Mouse (Mus musculus) midbrain, embryonic 15.5 days (tissue): ENCODE results near the gene Aatk. TPM values are rescaled to one million over a fixed set of nuclear protein-coding genes. Genes with fewer than 3 reads are reported as not detected.
A peak's percentile ranks its signal among the peaks of the same experiment; 100 is the strongest.

Experiments
- ATAC-seq: fragments of 200-750 bp; cut with Nextera tagmentation; replicated peaks from 2 replicates; pipeline ENCODE4 v1.8.0; 2017; ENCODE audit warnings: moderate TSS enrichment
- H3K27ac ChIP-seq: fragments of 300-500 bp; sonication (generic); 2 replicates; pipeline ENCODE4 v1.5.1; 2015; ENCODE audit warnings: mild to moderate bottlenecking, inconsistent platforms
- H3K27me3 ChIP-seq: fragments of 300-500 bp; sonication (generic); replicated peaks from 2 replicates; pipeline ENCODE4 v1.6.1; 2015; ENCODE audit warnings: inconsistent platforms
- H3K36me3 ChIP-seq: fragments of 300-500 bp; sonication (generic); replicated peaks from 2 replicates; pipeline ENCODE4 v1.6.1; 2015; ENCODE audit warnings: inconsistent platforms
- H3K4me1 ChIP-seq: fragments of 300-500 bp; sonication (generic); 2 replicates; pipeline ENCODE4 v1.6.1; 2015; ENCODE audit warnings: inconsistent platforms
- H3K4me2 ChIP-seq: fragments of 300-500 bp; sonication (generic); 2 replicates; pipeline ENCODE4 v1.6.1; 2015; ENCODE audit warnings: inconsistent platforms, mild to moderate bottlenecking, moderate library complexity
- H3K4me3 ChIP-seq: fragments of 300-500 bp; sonication (generic); 2 replicates; pipeline ENCODE4 v1.5.1; 2015; ENCODE audit warnings: mild to moderate bottlenecking, inconsistent platforms
- H3K9ac ChIP-seq: fragments of 300-500 bp; sonication (generic); 2 replicates; pipeline ENCODE4 v1.6.1; 2015; ENCODE audit warnings: mild to moderate bottlenecking, inconsistent platforms
- H3K9me3 ChIP-seq: fragments of 300-500 bp; sonication (generic); 2 replicates; pipeline ENCODE4 v1.6.1; 2016; ENCODE audit warnings: inconsistent platforms
- WGBS: fragments of 180-500 bp; shearing (Covaris S2); methylation state at CpG from one replicate; pipeline ENCODE4 v1.1.7; 2015; ENCODE audit warnings: mixed read lengths; 5-methylcytosine and 5-hydroxymethylcytosine counted together
- polyA plus RNA-seq: library from polyadenylated mRNA; unstranded; fragments of >200 nt; fragmentation: Nextera tagmentation; extraction: Ambion mirVana; gene quantifications from 2 replicates; pipeline ENCODE4 v1.2.1, GENCODE M21; 2015

Gene Aatk
- polyA plus RNA-seq, 1 experiment from 2014 or later = 45.3 TPM

- Histone ChIP-seq H3K4me2 (no peak overlapping the region), H3K36me3 (0 out of 2 replicates have a peak, but pooled peaks cover 5% of the 10 kb centered on the region), H3K27me3 (no peaks in the 10 kb centered on the region), H3K27ac (no peak overlapping the region), H3K4me3 (no peak overlapping the region), H3K9ac (no peak overlapping the region), H3K4me1 (peaks cover 6% of the 10 kb centered on the region; the same call in 1 of the 2 replicates), H3K9me3 (no peaks in the 10 kb centered on the region)
- WGBS = 83% methylated on average over 16 of the region's 16 CpGs
- ATAC-seq = no peak
Observed at GRCm38 (mm10) chr11:119997351-119997750, 49.6 kb downstream of the Aatk start.

- Histone ChIP-seq H3K27me3 (no peaks in the 10 kb centered on the region), H3K9me3 (no peaks in the 10 kb centered on the region), H3K4me3 (no peak overlapping the region), H3K4me1 (peaks cover 26% of the 10 kb centered on the region), H3K4me2 (peak overlapping the region; percentile 29), H3K36me3 (no peaks in the 10 kb centered on the region), H3K9ac (no peak overlapping the region), H3K27ac (no peak overlapping the region)
- ATAC-seq = peak; percentile 65
- WGBS = 16% methylated on average over 10 of the region's 10 CpGs
Observed at GRCm38 (mm10) chr11:119991338-119991678, 55.7 kb downstream of the Aatk start.

GRCm38 (mm10) chr11:119990658-119991337 lies 56.2 kb downstream of the Aatk start:
- 52% methylated on average over 10 of the region's 10 CpGs for WGBS
- peak overlapping the region; percentile 29 for H3K4me2 ChIP-seq
- H3K9ac ChIP-seq = no peak overlapping the region
- ATAC-seq = no peak; the same call in 1 of the 2 replicates
- no peaks in the 10 kb centered on the region for H3K36me3 ChIP-seq
- no peaks in the 10 kb centered on the region for H3K9me3 ChIP-seq
- peaks cover 26% of the 10 kb centered on the region for H3K4me1 ChIP-seq
- H3K4me3 ChIP-seq = no peak overlapping the region
- no peaks in the 10 kb centered on the region for H3K27me3 ChIP-seq
- H3K27ac ChIP-seq = no peak overlapping the region

- 0 out of 2 replicates have a peak overlapping the region, but pooled peaks have one; percentile 5 for H3K27ac ChIP-seq
- H3K27me3 ChIP-seq = no peaks in the 10 kb centered on the region
- peak; percentile 32; the same call in 1 of the 2 replicates for ATAC-seq
- no peaks in the 10 kb centered on the region for H3K36me3 ChIP-seq
- H3K9ac ChIP-seq = no peak overlapping the region
- H3K4me1 ChIP-seq = peaks cover 26% of the 10 kb centered on the region
- no peak overlapping the region for H3K4me3 ChIP-seq
- no peak overlapping the region for H3K4me2 ChIP-seq
- WGBS = 19% methylated on average over 10 of the region's 10 CpGs
- H3K9me3 ChIP-seq = no peaks in the 10 kb centered on the region
Observed at GRCm38 (mm10) chr11:119989115-119989564, 57.8 kb downstream of the Aatk start.

- 93% methylated on average over 7 of the region's 7 CpGs for WGBS
- Histone ChIP-seq H3K4me2 (no peak overlapping the region), H3K4me1 (peaks cover 26% of the 10 kb centered on the region), H3K27me3 (no peaks in the 10 kb centered on the region), H3K9ac (no peak overlapping the region), H3K27ac (no peak overlapping the region), H3K36me3 (no peaks in the 10 kb centered on the region), H3K4me3 (no peak overlapping the region), H3K9me3 (no peaks in the 10 kb centered on the region)
- no peak for ATAC-seq
Observed at GRCm38 (mm10) chr11:119988391-119988790, 58.6 kb downstream of the Aatk start.

- no peaks in the 10 kb centered on the region for H3K27me3 ChIP-seq
- H3K36me3 ChIP-seq = no peaks in the 10 kb centered on the region
- no peaks in the 10 kb centered on the region for H3K9me3 ChIP-seq
- H3K27ac ChIP-seq = no peak overlapping the region
- H3K4me1 ChIP-seq = peaks cover 29% of the 10 kb centered on the region
- no peak overlapping the region for H3K4me3 ChIP-seq
- no peak overlapping the region for H3K9ac ChIP-seq
- no peak overlapping the region for H3K4me2 ChIP-seq
- 83% methylated on average over 7 of the region's 7 CpGs for WGBS
- ATAC-seq = no peak
Observed at GRCm38 (mm10) chr11:119987876-119988275, 59.1 kb downstream of the Aatk start.

- H3K27me3 ChIP-seq = no peaks in the 10 kb centered on the region
- no peak overlapping the region for H3K9ac ChIP-seq
- H3K4me3 ChIP-seq = no peak overlapping the region
- H3K4me1 ChIP-seq = peaks cover 29% of the 10 kb centered on the region
- H3K27ac ChIP-seq = no peak overlapping the region
- ATAC-seq = no peak
- H3K9me3 ChIP-seq = no peaks in the 10 kb centered on the region
- 83% methylated on average over 9 of the region's 9 CpGs for whole genome bisulfite sequencing
- H3K36me3 ChIP-seq = no peaks in the 10 kb centered on the region
- no peak overlapping the region for H3K4me2 ChIP-seq
Observed at GRCm38 (mm10) chr11:119986751-119987425, 60.1 kb downstream of the Aatk start.

- ATAC-seq = no peak
- no peaks in the 10 kb centered on the region for H3K36me3 ChIP-seq
- no peak overlapping the region for H3K9ac ChIP-seq
- WGBS = 73% methylated on average over 2 of the region's 2 CpGs
- no peak overlapping the region for H3K27ac ChIP-seq
- 0 out of 2 replicates have a peak, but pooled peaks cover 3% of the 10 kb centered on the region for H3K4me1 ChIP-seq
- no peaks in the 10 kb centered on the region for H3K9me3 ChIP-seq
- H3K4me3 ChIP-seq = no peak overlapping the region
- no peaks in the 10 kb centered on the region for H3K27me3 ChIP-seq
- H3K4me2 ChIP-seq = no peak overlapping the region
Observed at GRCm38 (mm10) chr11:119983151-119983550, 63.8 kb downstream of the Aatk start.

- no peak for ATAC-seq
- H3K9ac ChIP-seq = no peak overlapping the region
- no peaks in the 10 kb centered on the region for H3K36me3 ChIP-seq
- no peak overlapping the region for H3K27ac ChIP-seq
- H3K4me1 ChIP-seq = 0 out of 2 replicates have a peak, but pooled peaks cover 3% of the 10 kb centered on the region
- H3K9me3 ChIP-seq = no peaks in the 10 kb centered on the region
- H3K4me3 ChIP-seq = no peak overlapping the region
- no peaks in the 10 kb centered on the region for H3K27me3 ChIP-seq
- no peak overlapping the region for H3K4me2 ChIP-seq
- 89% methylated on average over 3 of the region's 3 CpGs for WGBS
Observed at GRCm38 (mm10) chr11:119982236-119982635, 64.7 kb downstream of the Aatk start.

GRCm38 (mm10) chr11:119981769-119982168 lies 65.2 kb downstream of the Aatk start:
- ATAC-seq = no peak
- Histone ChIP-seq H3K27me3 (no peaks in the 10 kb centered on the region), H3K4me1 (0 out of 2 replicates have a peak, but pooled peaks cover 3% of the 10 kb centered on the region), H3K9ac (no peak overlapping the region), H3K27ac (no peak overlapping the region), H3K36me3 (no peaks in the 10 kb centered on the region), H3K4me2 (no peak overlapping the region), H3K4me3 (no peak overlapping the region), H3K9me3 (no peaks in the 10 kb centered on the region)
- 80% methylated on average over 3 of the region's 3 CpGs for WGBS

- Histone ChIP-seq H3K4me3 (no peak overlapping the region), H3K36me3 (no peaks in the 10 kb centered on the region), H3K4me2 (no peak overlapping the region), H3K9me3 (no peaks in the 10 kb centered on the region), H3K9ac (no peak overlapping the region), H3K4me1 (0 out of 2 replicates have a peak, but pooled peaks cover 3% of the 10 kb centered on the region), H3K27me3 (no peaks in the 10 kb centered on the region), H3K27ac (no peak overlapping the region)
- ATAC-seq = no peak
- 77% methylated on average over 10 of the region's 10 CpGs for WGBS
Observed at GRCm38 (mm10) chr11:119979596-119980385, 67.2 kb downstream of the Aatk start.

- no peak overlapping the region for H3K4me3 ChIP-seq
- WGBS = 95% methylated on average over 4 of the region's 4 CpGs
Observed at GRCm38 (mm10) chr11:119978701-119979100, 68.3 kb downstream of the Aatk start.

More at GRCm38 (mm10) chr11:119978701-119979100, 68.3 kb downstream of the Aatk start:
- Histone ChIP-seq H3K4me1 (0 out of 2 replicates have a peak, but pooled peaks cover 3% of the 10 kb centered on the region), H3K27me3 (no peaks in the 10 kb centered on the region), H3K27ac (no peak overlapping the region), H3K9ac (no peak overlapping the region), H3K4me2 (no peak overlapping the region), H3K36me3 (no peaks in the 10 kb centered on the region), H3K9me3 (no peaks in the 10 kb centered on the region)
- no peak for ATAC-seq
